Mouse (Mus musculus) kidney, adult 9 months (tissue): Measurements from ENCODE around the gene Sun3.

Source experiments
- DNase-seq: peaks from one replicate; pipeline ENCODE4 v3.0.0; 2022

Sun3 gene

DNA sequence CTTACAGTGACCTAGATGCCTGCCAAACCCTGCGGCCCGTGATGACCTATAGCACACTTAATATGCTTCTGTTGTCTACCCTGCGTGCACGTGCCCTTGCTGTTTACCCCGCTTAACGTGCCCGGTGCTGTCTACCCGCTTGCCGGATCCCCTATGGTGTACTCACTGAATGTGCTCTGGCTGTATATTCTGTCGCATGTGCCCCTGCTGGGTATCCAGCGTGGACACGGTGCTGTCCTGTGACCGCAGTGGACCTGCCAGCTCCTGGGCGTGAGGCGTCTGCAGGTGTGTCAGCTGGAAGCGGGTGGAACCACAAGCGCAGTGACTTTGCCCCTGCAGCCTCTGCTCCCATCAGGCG, at the start of gene Sun3:
Gene Sun3 (minus strand): TSS at position 289 of the 358 bp plus-strand sequence.
- DNase-seq = no peak

DNA sequence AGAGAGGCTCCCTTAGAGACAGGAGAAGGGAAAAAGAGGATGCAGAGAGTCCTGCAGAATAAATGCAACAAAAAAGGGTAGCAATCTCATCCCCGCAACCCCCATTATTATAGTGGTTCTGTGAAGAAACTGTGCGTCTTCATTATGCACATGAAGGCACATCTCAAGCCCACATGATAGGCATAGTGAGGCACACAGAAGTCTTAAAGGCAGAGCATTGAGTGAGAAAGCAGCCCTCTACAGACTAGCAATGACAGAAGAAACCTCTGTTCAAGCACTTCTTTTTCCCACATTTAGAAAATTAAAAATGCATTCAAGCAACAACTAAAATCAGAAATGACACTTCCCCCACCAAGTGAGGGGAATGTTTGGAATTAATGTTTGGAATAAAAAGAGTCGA, 27.7 kb upstream of the Sun3 start:
- DNase-seq = no peak

DNA sequence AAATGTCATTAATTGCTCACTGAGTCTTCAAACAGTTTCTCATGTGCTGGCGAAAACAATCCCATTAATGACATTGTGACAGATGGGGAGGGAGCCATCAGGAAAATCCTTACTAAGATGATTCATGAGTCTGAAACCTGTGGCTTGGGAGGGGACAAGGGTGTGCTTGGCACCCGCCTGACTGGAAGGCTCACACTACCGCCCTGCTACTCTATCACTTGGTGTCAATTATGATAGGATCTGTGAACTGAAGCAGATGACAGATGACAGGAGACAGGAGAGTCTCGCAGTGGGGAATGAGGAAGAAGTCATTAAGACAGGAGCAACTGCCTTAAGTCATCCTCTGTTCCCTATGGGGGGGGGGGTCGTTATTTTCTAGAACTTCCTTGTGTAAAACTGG, 11.7 kb upstream of the Sun3 start:
- no peak for DNase-seq

DNA sequence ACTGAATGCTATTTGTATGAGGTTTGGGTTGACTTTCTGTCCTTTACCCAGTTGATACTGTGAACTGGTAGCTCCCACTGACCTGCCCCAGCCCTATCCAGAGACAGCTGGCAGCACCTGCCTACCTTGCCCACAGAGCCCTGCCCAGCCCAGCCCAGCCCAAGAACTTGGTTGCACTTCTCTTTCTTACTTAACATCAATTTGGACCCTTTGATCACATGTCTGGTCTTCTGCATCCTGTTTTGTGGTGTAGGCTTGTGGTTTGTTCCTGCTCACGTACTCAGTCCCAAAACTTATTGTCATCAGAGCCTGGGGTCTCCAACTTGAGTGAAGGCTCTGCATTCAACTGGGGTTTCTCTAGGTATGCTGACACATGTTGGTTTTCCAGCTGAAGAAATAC, 11.2 kb upstream of the Sun3 start:
- DNase-seq = no peak

DNA sequence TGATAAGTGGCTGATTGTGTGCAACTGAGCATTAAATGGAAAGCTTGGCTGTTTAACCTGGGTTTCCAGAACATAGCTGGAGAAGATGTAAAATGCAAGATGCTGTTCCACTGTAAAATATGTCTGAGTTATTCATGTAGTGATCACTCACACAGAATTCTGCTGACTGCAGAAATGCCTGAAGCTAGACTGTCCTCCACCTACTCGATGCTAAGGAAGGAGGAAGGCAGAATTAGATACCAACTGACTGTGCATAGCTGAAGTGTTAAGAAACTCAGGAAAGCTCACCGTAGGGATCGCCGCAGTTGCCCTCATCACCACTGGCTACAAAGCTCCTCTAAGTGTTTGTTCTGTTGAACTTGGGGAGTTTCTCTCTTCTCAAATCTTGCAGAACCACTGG, 8.9 kb upstream of the Sun3 start:
- no peak for DNase-seq

DNA sequence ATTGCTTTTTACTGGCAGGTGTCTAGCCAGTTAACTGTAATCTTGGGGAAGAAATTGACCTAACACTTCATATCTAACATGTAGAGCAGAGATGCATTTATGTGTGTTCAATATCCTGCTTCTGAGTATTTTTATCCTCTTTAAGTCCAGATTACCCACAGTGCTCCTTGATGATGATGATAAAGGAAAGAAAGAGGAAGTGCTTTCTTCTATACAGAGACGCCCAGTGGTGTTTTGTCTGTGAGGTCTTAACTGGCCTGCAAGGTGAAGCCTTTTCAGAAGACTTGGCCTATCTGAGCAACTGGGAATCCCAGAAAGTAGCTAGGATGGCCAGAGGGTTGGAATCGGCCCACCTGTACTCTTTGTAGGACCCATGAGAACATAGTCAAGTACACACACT, 8.1 kb upstream of the Sun3 start:
- DNase-seq = no peak

DNA sequence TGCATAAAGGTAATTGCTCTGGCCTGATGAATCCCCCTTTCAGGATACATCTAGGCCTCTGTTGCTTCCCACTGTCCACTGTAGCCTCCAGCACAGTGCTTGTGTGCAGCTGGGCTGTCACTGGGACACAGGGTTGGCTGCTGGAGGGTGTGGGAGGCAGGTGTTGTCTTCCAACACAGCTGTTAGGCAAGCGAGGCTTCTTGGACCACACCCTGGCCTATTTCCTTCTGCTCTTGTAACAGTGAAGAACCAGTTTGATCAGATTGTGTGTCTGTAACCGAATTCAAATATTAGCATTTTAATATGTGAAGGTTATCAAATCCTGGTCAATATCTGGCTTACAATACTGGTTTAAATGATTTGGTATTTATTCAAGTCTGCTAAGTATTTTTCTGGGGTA, 3.1 kb upstream of the Sun3 start:
- no peak for DNase-seq

DNA sequence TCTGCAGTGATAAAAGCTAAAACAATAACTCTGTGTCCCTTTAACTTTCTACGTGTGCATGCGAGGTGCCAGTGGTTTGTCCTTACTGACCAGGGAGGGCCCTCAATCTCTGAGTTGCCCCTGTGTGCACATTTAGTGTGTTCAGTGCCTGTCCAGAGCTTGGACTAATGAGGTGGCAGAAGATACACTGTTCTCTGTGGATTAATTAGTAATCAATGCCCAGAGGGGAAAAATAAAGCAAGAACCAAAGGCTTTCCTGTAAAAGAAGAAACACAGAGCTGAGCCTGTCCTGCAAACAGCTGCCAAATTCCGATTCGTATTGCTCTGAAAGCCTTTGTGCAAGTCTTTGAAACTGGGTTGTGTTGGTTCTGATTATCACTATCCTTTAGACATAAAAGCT, 1.4 kb upstream of the Sun3 start:
- DNase-seq = peak; percentile 66

DNA sequence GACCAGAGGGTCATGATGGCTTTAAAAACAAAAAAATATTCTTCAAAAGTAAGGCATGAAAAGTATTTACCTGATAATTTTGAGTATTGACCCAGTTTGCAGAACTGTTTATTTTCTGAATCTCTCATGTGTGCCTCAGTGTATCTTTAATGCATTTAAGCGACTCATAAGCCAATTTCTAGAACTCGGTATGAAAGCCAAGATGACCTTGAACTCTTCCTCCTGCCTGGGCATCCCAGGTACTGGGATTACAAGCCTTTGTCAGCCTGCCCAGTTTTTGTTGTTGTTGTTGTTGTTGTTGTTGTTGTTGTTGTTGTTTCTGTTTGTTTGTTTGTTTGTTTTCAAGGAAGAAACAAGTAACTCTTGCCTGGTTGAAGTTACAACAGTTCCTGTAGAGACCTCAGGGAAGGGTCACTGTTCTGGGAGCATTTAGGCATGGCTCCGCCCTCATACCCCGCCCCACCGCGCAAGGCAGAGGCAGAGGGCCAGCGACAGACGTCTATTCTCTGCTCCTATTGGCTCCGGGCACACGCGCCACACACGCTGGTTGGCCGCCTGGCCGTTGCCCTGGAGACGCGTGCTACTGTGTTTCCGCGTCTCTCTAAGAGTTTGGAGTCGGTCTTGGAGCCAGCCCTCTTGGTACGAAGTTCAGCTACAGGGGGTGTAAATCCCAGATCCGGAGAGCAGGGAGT, 634 bp downstream of the Sun3 start, which contains the start of gene Gm11992:
Gene Gm11992 (plus strand): TSS at position 584 of the 692 bp plus-strand sequence.
- DNase-seq = peak; percentile 97

DNA sequence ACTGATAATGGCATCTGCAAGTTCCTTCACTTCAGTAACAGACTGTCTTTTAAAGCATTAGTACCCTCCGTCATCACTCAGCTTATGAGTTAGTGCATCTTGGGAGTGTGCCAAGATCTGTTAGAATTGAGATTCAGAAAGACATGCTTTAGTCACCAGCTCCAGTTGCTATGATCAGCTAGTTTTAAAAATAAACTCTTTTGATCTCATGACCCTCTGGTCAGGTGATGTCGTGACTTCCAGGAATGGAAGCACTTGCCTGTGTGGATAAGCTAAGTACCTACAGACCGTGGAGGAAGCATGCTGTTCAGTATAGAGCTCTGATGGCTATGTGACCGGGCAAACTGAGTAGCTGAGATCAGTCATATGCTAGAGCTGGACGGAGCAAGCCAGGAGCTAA, 1.7 kb downstream of the Sun3 start:
- DNase-seq = peak; percentile 69

DNA sequence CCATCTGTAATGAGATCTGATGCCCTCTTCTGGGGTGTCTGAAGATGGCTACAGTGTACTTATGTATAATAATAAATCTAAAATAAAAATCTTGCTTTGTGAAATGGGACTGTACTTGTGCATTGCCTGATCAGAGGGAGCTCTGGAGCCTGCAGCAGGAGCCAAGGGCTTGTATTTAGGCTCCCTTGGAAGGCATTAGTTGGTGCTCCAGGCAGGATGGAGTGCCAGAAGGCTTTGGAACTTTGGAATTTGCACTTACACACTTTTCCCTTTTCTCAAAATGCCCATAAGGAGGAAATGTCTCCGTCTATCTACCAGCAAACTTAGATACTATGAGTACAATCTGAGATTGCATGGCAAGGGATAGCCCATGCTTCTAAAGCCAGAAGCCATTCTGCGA, 2.2 kb downstream of the Sun3 start:
- peak; percentile 57 for DNase-seq

DNA sequence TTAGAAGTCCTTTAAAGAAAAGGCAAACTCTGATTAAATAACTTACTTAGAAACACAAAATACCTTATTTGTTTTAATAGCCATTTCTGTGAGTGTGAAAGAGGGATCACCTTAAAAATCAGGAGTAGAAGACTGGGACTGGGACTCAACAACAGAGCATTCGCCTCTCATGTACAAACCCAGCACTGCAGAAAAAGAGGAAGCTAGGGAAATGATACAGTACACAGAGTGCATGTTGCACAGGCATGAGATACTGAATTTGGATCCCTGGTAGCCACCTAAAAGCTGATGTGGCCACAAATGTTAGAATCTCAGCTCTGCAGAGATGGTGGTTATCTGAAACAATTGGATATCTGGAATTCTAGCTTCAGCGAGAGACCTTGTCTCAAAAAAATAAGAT, 17.3 kb downstream of the Sun3 start:
- DNase-seq = no peak

DNA sequence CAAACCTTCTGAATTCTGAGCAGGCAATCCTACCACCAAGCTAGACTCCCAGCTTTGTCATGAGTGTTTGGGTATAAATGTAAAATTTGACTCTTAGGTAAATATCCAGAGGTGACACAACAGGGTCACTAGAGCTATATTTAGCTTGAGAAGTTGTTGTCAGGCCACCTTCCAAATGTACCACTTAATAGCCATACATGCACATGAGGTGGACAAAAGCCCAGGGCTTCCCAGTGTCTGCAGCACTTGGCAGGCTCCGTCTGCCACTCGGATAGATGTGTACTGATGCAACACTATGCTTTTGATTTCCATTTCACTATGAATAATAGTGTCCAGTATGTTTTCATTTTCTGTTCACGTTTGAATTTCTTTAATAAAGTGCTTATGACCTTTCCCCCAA, 23.6 kb downstream of the Sun3 start:
- DNase-seq = no peak

DNA sequence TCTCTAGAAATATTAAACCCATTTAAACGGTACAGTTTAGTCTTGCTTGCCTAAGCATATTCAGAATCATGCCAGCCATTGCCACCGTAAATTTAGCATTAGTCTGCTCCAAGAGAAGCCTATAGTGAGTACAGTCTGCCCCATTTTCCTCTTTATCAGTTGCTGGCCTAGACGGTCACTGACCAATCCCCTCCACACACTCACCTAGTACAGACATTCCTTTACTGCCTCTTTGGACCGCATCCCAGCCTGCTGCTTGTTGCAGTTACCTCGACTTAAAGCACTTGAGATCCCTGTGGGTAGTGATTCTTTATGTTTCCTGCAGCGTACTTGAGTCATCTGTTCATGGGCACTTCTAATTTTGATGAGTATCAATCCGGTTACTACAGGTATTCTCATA, 24.0 kb downstream of the Sun3 start:
- no peak for DNase-seq

DNA sequence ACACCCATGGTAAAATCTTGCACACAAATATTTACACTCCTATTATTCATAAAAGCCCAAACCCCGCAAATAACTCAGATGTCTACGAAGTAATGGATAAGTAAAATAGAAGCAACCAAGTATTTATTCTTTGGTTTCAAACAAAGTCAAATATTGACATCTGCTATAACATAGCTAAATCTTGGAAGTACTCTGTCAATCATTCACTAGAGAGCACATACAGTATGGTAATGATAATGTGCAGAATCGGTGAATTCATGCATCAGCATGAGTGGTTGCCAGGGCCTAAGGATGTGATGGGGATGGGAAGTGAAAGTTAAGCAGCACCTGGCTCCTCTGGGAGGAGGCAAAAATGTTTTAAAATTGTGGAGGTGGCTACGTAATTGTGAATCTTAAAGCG, 28.6 kb downstream of the Sun3 start:
- DNase-seq = no peak

DNA sequence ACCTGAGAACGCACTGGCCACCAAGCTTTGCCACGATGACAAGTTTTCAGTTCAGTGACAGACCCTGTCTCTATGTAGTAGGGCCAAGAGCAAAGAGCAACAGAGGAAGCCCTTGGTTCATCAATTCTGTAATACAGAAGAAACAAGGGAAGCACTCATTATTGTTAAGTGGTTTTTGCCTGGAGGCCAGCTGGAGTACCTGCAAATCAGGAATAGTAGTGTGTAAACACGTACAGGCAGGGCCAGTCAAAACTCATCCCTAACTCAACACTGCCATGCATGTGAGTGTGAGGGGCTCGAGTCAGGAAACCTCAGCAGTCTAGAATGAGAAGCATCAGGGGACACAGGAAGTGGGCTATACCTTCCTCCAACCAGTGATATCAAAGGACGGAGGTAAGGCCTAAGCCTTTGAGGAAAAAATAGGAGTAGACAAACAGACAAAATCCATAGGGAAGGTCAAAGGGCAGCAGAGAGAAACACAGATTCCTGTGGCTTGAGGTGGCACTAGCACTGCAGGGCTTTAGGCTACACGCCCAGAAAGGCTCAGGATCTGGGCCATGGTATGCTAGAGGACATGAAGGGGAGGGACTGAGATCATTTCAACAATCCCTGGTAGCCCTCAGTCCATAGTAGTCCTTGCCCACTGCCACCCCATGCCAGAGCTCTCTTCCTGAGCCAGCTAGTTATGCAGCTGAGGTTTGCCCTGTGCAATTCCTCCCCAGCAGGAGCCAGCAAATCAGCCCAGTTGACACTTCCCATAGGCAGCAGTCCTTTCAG, 30.1 kb downstream of the Sun3 start:
- DNase-seq = no peak

DNA sequence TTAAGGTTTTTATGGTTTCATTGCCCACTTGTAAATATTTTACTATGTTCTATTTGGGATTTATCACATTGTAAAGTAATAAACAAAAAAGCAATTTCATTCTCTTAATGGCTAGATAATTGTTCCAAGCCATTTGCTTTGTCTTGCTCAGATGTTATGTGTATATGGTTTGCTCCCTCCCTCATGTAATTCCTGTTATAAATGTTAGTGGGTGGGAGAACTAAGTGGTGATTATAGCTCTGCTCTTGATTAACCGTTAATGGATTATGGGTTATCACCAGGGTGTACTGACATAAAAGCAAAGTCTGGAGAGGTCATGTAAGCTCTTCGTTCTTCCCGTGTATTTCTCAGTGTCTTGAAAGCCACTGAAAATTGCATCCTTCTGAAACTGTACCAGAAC, 34.1 kb downstream of the Sun3 start:
- DNase-seq = no peak

DNA sequence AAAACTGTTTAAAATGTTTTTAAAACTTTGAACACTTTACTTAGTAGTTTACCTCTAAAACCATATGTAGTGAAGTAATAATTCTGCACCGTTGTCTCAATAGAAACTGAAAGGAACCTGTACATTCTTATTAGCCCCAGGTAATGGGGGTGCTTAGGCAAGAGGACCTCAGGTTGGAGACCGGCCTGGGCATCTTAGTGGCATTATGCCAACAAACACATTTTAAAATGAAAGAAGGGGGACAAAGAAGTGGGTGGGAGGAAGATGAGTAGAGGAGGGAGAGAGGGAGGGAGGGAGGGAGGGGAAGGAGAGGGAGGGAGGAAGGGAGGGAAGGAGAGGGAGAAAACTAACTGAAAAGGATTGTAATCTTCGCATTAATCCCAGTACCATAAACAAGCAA, 37.4 kb downstream of the Sun3 start:
- DNase-seq = no peak

DNA sequence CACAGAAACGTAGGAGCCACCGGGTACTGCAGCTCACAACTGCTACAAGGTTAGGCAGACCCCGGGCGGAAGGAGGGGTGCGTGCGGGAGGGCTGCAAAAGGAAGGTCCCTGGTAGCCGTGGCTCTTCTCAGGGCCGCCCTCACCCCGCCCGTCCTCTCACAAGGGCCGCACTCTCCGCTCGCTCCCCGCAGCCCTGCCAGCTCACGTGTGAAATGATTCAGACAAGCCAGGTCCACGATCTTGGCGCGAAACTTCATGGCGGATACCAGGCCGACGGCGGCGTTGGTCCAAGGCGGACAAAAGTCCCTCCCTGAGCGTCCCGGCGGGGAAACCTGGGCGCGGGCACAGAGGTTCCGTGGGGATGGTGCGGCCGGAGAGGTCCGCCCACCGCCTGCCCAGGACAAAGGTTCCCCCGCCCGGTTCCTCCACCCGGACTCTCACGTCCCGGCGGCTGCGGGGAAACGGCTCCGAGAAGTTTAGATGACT, 37.9 kb downstream of the Sun3 start, which contains the start of gene Hus1:
Gene Hus1 (minus strand): TSS at position 339 of the 487 bp plus-strand sequence.
- DNase-seq = peak; percentile 92

DNA sequence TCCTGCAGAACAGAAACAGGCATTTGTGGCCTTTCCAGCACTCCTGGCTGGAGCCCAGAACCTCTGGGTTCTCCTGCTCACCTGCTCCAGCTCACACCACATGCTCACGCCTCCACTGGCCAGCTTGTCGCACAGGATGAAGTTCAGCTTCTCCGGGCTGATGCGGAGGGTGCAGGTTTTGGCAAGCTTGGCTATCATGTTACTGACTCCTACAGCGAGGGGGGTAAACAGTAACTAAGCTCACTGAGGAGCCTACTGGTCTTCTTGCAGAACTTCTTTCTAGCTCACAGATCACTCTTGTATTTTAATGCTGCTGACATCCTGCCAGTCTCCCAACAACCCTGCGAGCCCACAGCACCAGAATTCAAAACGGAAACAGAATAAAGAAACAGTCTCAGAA, 38.4 kb downstream of the Sun3 start:
- peak; percentile 91 for DNase-seq

DNA sequence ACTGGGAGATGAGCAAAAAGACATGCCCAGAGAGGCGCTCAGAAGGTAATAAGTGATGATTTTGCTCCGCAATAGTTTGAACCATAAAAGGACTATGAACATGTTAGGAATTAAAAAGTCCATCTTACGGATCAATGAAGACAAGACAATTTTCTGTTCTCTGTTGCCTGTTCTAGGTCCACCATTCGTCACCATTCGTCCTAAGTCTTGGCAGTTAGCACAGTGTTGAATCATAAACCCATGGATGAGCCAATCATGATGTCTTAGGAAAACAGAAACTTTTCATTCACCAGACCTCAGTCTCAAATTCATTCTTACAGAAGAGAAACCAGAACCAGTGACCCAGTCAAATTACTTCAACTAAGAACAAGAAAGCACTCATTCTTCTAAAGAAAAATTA, 40.0 kb downstream of the Sun3 start:
- DNase-seq = peak; percentile 78

DNA sequence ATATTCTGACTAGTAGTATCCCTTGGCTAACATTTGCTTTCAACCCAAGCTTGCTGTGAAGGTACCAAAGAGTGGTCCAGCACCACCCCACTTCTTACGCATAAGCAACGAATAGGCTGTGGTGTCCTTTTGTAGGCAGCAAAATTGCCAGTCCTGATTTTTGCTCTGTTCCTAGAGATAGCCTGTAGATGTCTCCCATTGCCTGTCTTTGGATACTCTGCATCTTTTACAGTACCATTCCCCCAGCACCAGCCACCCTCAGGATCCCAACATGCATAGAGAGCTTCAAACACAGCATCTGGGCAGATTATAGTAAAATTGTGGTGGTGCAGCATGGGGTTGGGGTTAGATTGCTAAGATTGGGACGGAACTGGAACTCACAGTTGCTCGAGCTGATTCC, 60.7 kb downstream of the Sun3 start:
- DNase-seq = no peak

DNA sequence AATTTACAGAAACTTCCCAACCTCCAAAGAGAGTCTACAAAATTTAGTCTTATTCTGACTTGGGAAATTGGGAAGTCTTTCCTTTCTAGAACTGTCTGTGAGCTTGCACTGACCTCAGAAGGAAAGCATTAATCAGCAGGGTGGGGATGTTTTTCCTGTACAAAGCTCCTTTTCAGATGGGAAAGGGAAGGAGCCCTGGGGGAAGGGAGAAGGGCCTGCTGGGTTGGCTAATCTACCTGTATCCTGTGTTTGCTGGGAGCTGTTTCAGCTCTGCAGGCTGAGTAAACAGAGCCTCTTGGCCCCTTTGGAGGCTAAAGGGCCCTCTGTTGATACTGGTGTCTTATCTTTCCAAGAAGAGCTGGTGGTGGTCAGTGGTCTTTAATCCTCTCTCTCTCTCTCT, 62.7 kb downstream of the Sun3 start:
- DNase-seq = peak; percentile 70

DNA sequence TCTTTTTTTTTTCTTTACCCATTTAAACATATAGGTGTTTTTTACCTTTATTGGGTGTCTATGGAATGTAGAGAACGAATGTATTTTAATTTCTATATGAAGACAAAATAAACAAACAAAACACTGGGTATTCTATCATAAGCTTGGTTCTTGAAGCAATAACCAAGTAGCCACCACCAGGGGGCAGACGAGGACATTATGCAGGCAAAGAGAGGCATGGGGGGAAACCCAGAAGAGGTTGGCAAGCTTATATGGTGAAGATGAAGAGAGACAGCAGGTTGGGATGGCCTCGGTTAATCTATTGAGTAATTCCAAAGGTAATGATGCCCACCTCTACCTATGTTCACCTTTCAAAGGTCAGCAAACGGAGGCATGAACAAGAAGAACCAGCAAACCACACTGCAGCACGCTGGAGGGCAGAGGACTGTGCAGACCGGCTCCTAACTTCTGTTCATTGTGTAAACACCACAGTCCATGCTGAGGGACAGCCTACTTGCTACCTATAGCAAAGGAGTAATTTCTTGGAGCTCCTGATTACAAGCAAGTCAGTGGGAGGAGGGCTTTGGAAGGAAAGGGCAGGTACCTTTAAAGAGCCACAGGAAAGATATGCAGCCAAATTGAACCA, 65.4 kb downstream of the Sun3 start:
- DNase-seq = peak; percentile 79
